Mouse (Mus musculus): ENCODE measurements around the gene Mcm9.

- no peak for TF ChIP-seq CTCF (IDR thresholded peaks at IDR 0.05; ENCODE audit: borderline replicate concordance, insufficient read depth, low read length)
- no peak for TF ChIP-seq POLR2A (IDR thresholded peaks at IDR 0.05; ENCODE audit: low read depth, low read length)
Measured at GRCm38 (mm10) chr10:53635246-53635971, 5.2 kb upstream of the Mcm9 start.
